Mouse (Mus musculus) heart, postnatal 0 days (tissue): ENCODE measurements around the gene Abcb9. TPM values are rescaled to one million over a fixed set of nuclear protein-coding genes. Genes with fewer than 3 reads are reported as not detected.

Source experiments
- ATAC-seq: fragments of 200-750 bp; cut with Nextera tagmentation; 2 replicates; pipeline ENCODE4 v1.8.0; 2017; ENCODE audit warnings: low read depth, moderate number of reproducible peaks, moderate library complexity; ENCODE audit not compliant: insufficient read depth
- DNase-seq: peaks from one replicate; pipeline ENCODE4 v3.0.0-alpha.2; 2016; ENCODE audit warnings: low spot score
- H3K27ac ChIP-seq: fragments of 300-500 bp; sonication (generic); 2 replicates; pipeline ENCODE4 v1.5.1; 2014; ENCODE audit warnings: low read depth, mild to moderate bottlenecking
- H3K27me3 ChIP-seq: fragments of 300-500 bp; sonication (generic); 2 replicates; pipeline ENCODE4 v1.6.1; 2014; ENCODE audit warnings: low read length, mixed read lengths; ENCODE audit not compliant: control insufficient read depth, insufficient read depth
- H3K36me3 ChIP-seq: fragments of 300-500 bp; sonication (generic); replicated peaks from 2 replicates; pipeline ENCODE4 v1.6.1; 2014; ENCODE audit warnings: low read length, mixed read lengths; ENCODE audit not compliant: control insufficient read depth, insufficient read depth
- H3K4me1 ChIP-seq: fragments of 300-500 bp; sonication (generic); 2 replicates; pipeline ENCODE4 v1.6.1; 2014; ENCODE audit warnings: antibody characterized with exemption; ENCODE audit not compliant: control insufficient read depth, insufficient read depth
- H3K4me2 ChIP-seq: fragments of 300-500 bp; sonication (generic); 2 replicates; pipeline ENCODE4 v1.6.1; 2014; ENCODE audit warnings: low read depth, mild to moderate bottlenecking, low read length, moderate library complexity
- H3K4me3 ChIP-seq: fragments of 300-500 bp; sonication (generic); 2 replicates; pipeline ENCODE4 v1.5.1; 2014; ENCODE audit warnings: low read depth, low read length
- H3K9ac ChIP-seq: fragments of 300-500 bp; sonication (generic); replicated peaks from 2 replicates; pipeline ENCODE4 v1.6.1; 2014; ENCODE audit warnings: low read depth, low read length, mixed read lengths
- H3K9me3 ChIP-seq: fragments of 300-500 bp; sonication (generic); replicated peaks from 2 replicates; pipeline ENCODE4 v1.6.1; 2016; ENCODE audit warnings: low read length; ENCODE audit not compliant: control insufficient read depth
- CTCF ChIP-seq: IDR thresholded peaks from 2 replicates; pipeline ENCODE4 v1.5.1; 2016; ENCODE audit warnings: antibody characterized with exemption, control low read depth, low read depth
- EP300 ChIP-seq: IDR thresholded peaks from 2 replicates; pipeline ENCODE4 v1.6.1; 2016; ENCODE audit warnings: antibody characterized with exemption, low read depth
- WGBS: fragments of 180-500 bp; shearing (Covaris S2); extraction: QIAGEN DNeasy Blood & Tissue Kit; methylation state at CpG from one replicate; pipeline ENCODE4 v1.1.7; 2014; 5-methylcytosine and 5-hydroxymethylcytosine counted together
- polyA plus RNA-seq: library from polyadenylated mRNA; unstranded; fragments of >200 nt; fragmentation: Nextera tagmentation; extraction: Ambion mirVana; gene quantifications from 2 replicates; pipeline ENCODE4 v1.2.1, GENCODE M21; 2015
- total RNA-seq: library from RNA; depleted of rRNA; stranded (reverse); fragments of >200 nt; gene quantifications from 2 replicates; pipeline ENCODE4 v1.2.3, GENCODE M21; 2014; ENCODE audit warnings: low replicate concordance

Gene Abcb9
- total and polyA plus RNA-seq, 2 experiments from 2014 or later, result 1.8 to 3.0 TPM

GRCm38 (mm10) chr5:124100128-124101044 is 4.8 kb upstream of the Abcb9 start:
- Histone ChIP-seq H3K4me2 (no peak overlapping the region), H3K4me3 (no peak overlapping the region), H3K36me3 (no peaks in the 10 kb centered on the region), H3K9me3 (no peaks in the 10 kb centered on the region), H3K27me3 (no peaks in the 10 kb centered on the region), H3K4me1 (no peaks in the 10 kb centered on the region), H3K9ac (no peak overlapping the region), H3K27ac (no peak overlapping the region)
- 82% methylated on average over 11 of the region's 11 CpGs for WGBS
- DNase-seq (no peak), ATAC-seq (no peak)
- TF ChIP-seq CTCF (no peak), EP300 (no peak)

GRCm38 (mm10) chr5:124098923-124099322 is 3.3 kb upstream of the Abcb9 start:
- no peaks in the 10 kb centered on the region for H3K36me3 ChIP-seq
- H3K4me3 ChIP-seq, result no peak overlapping the region
- no peaks in the 10 kb centered on the region for H3K27me3 ChIP-seq
- H3K4me1 ChIP-seq, result no peaks in the 10 kb centered on the region
- no peak overlapping the region for H3K9ac ChIP-seq
- ATAC-seq (no peak), DNase-seq (no peak)
- H3K27ac ChIP-seq, result no peak overlapping the region
- WGBS, result 87% methylated on average over 2 of the region's 2 CpGs
- no peak overlapping the region for H3K4me2 ChIP-seq
- no peaks in the 10 kb centered on the region for H3K9me3 ChIP-seq
- no peak for TF ChIP-seq CTCF
- no peak for TF ChIP-seq EP300

- H3K27me3 ChIP-seq, result no peaks in the 10 kb centered on the region
- no peak for TF ChIP-seq EP300
- no peak for TF ChIP-seq CTCF
- H3K4me2 ChIP-seq, result peak overlapping the region; percentile 67
- H3K9me3 ChIP-seq, result no peaks in the 10 kb centered on the region
- 19% methylated on average over 19 of the region's 19 CpGs for WGBS
- no peak for DNase-seq
- peak overlapping the region; percentile 46 for H3K4me3 ChIP-seq
- H3K27ac ChIP-seq, result no peak overlapping the region
- H3K4me1 ChIP-seq, result peaks cover 11% of the 10 kb centered on the region; the same call in 1 of the 2 replicates
- H3K9ac ChIP-seq, result peak overlapping the region; percentile 38
- no peaks in the 10 kb centered on the region for H3K36me3 ChIP-seq
- ATAC-seq, result peak; percentile 36
Observed at GRCm38 (mm10) chr5:124095077-124095581, 469 bp downstream of the Abcb9 start.

GRCm38 (mm10) chr5:124093852-124094604 is 1.6 kb downstream of the Abcb9 start:
- Histone ChIP-seq H3K4me2 (no peak overlapping the region), H3K9me3 (no peaks in the 10 kb centered on the region), H3K4me1 (peaks cover 11% of the 10 kb centered on the region; the same call in 1 of the 2 replicates), H3K9ac (no peak overlapping the region), H3K36me3 (no peaks in the 10 kb centered on the region), H3K4me3 (no peak overlapping the region), H3K27me3 (no peaks in the 10 kb centered on the region), H3K27ac (no peak overlapping the region)
- ATAC-seq (no peak), DNase-seq (no peak)
- TF ChIP-seq CTCF (no peak), EP300 (no peak)
- 84% methylated on average over 12 of the region's 12 CpGs for WGBS

GRCm38 (mm10) chr5:124093120-124093794 is 2.3 kb downstream of the Abcb9 start:
- Histone ChIP-seq H3K27me3 (no peaks in the 10 kb centered on the region), H3K4me2 (no peak overlapping the region), H3K36me3 (no peaks in the 10 kb centered on the region), H3K27ac (no peak overlapping the region), H3K4me3 (no peak overlapping the region), H3K9ac (0 out of 2 replicates have a peak overlapping the region, but pooled peaks have one; percentile 26), H3K4me1 (peaks cover 11% of the 10 kb centered on the region; the same call in 1 of the 2 replicates), H3K9me3 (no peaks in the 10 kb centered on the region)
- no peak for TF ChIP-seq CTCF
- TF ChIP-seq EP300, result no peak
- ATAC-seq (no peak), DNase-seq (no peak)
- 48% methylated on average over 11 of the region's 11 CpGs for WGBS
